8 mouse cellular contexts compared by ENCODE assay signal in the genomic region with DNA sequence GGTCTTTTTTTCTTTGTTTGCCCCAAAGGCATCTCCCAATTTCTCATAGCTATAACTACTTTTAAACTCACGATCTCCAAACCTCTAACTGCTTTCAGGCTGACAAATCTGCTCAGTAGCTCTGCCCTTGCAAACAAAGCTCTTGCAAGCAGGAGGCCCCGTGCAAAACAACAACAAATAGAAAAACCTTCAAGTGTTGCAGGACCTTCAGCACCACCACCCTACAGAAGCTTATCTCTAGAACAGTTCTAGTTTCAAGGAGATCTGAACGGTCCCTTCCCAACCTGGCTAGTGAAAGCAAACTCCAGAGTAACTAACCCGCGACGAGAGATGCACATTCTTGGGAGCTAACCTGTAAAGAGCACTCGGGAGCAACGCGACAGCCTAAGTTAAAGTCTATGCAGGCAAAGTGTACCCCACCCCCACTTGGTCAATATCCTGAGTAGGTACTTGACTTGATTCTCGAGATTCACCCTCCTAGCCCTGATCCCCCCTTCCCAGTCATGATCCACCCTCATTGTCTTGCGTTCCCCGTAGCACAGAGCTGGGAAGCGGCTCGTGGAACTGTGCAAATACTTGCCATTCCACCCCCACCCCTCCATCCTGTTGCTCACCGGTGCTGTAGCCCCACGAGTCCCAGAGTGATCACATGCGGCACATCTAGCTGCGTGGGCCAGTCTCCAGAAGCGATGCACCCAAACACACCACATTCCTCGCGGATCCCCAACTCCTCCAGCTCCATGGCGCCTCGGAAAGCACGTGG. TPM values are rescaled to one million over a fixed set of nuclear protein-coding genes. Genes with fewer than 3 reads are reported as not detected.
DNase-seq lines count a peak whose midpoint lies in the region; ATAC-seq and TF ChIP-seq lines count a peak whose summit lies in the region.

No protein-coding gene starts in this region.

- peaks cover 75% of the 10 kb centered on the region for H3K4me1 ChIP-seq in megakaryocyte, embryonic 14.5 days
- peaks cover 3% of the 10 kb centered on the region; the same call in 1 of the 2 replicates for H3K4me1 ChIP-seq in cortical plate, adult 2 months (ENCODE audit: control insufficient read depth, insufficient read depth, low read length)
- peaks cover 59% of the 10 kb centered on the region for H3K4me1 ChIP-seq in hindbrain, embryonic 10.5 days (replicated peaks)
- H3K4me1 ChIP-seq in lung, postnatal 0 days (ENCODE audit: insufficient read depth, low read depth, low read length), result peaks cover 12% of the 10 kb centered on the region; the same call in 1 of the 2 replicates

- no peak for ATAC-seq in megakaryocyte, adult 5-6 weeks (ENCODE audit: poor library complexity, severe bottlenecking)
- ATAC-seq in lung, postnatal 0 days, result no peak

- H3K27ac ChIP-seq in cortical plate, adult 2 months (ENCODE audit: insufficient read depth, low read length), result no peak overlapping the region
- peak overlapping the region; percentile 92 for H3K27ac ChIP-seq in hindbrain, embryonic 10.5 days
- peak overlapping the region; percentile 91 for H3K27ac ChIP-seq in lung, postnatal 0 days (ENCODE audit: low read length)

- H3K4me2 ChIP-seq in lung, postnatal 0 days (replicated peaks; ENCODE audit: low read depth, low read length), result peak overlapping the region; percentile 76

- H3K27me3 ChIP-seq in megakaryocyte, embryonic 14.5 days (replicated peaks), result no peaks in the 10 kb centered on the region
- H3K27me3 ChIP-seq in hindbrain, embryonic 10.5 days (ENCODE audit: insufficient read depth, poor library complexity, severe bottlenecking), result no peaks in the 10 kb centered on the region
- H3K27me3 ChIP-seq in lung, postnatal 0 days (replicated peaks; ENCODE audit: insufficient read depth, low read length), result no peaks in the 10 kb centered on the region

- no peak for DNase-seq in hindbrain, embryonic 10.5 days (ENCODE audit: low spot score)
- DNase-seq in lung, postnatal 0 days (ENCODE audit: low spot score), result no peak
- DNase-seq in adrenal gland, adult 2 months, result no peak
- no peak for DNase-seq in left cerebral cortex, postnatal 25 days (ENCODE audit: low spot score in 2 of 2)
- DNase-seq in gastrocnemius, postnatal 36 days, result no peak

- H3K36me3 ChIP-seq in megakaryocyte, embryonic 14.5 days (replicated peaks; ENCODE audit: low read length), result peaks cover 17% of the 10 kb centered on the region
- H3K36me3 ChIP-seq in hindbrain, embryonic 10.5 days, result peaks cover 55% of the 10 kb centered on the region
- H3K36me3 ChIP-seq in lung, postnatal 0 days (ENCODE audit: insufficient read depth, low read length), result no peaks in the 10 kb centered on the region

- H3K9ac ChIP-seq in lung, postnatal 0 days (replicated peaks; ENCODE audit: low read depth), result peak overlapping the region; percentile 46; the same call in 1 of the 2 replicates

- no peak; the same call in 1 of the 2 replicates for TF ChIP-seq EP300 in lung, postnatal 0 days (IDR thresholded peaks at IDR 0.05)

- WGBS in hindbrain, embryonic 10.5 days, result under 1% methylated on average over 24 of the region's 24 CpGs
- under 1% methylated on average over 24 of the region's 24 CpGs for WGBS in lung, postnatal 0 days

- no peaks in the 10 kb centered on the region for H3K9me3 ChIP-seq in megakaryocyte, embryonic 14.5 days
- no peaks in the 10 kb centered on the region for H3K9me3 ChIP-seq in hindbrain, embryonic 10.5 days
- H3K9me3 ChIP-seq in lung, postnatal 0 days (ENCODE audit: low read length), result no peaks in the 10 kb centered on the region

- intact Hi-C loops in left cerebral cortex, postnatal 25 days (cut with DNase I), result loop anchor here (1.0 to 2.0 kb wide), 2 partner anchors 45 to 362 kb away; a partner anchor contains a TSS
- intact Hi-C loops in gastrocnemius, postnatal 36 days (cut with DNase I), result loop anchor here (5.0 kb wide), 1 partner anchor 43 kb away; a partner anchor contains a TSS

- no peak for TF ChIP-seq CTCF in cortical plate, adult 2 months (IDR thresholded peaks at IDR 0.05; ENCODE audit: extremely low read depth, insufficient read depth, low read length)
- TF ChIP-seq CTCF in lung, postnatal 0 days (IDR thresholded peaks at IDR 0.05), result no peak

- no peak for TF ChIP-seq POLR2A in cortical plate, adult 2 months (IDR thresholded peaks at IDR 0.05; ENCODE audit: extremely low read depth, insufficient read depth, low read length)

- peak overlapping the region; percentile 100 for H3K4me3 ChIP-seq in megakaryocyte, embryonic 14.5 days (replicated peaks)
- peak overlapping the region; percentile 68 for H3K4me3 ChIP-seq in cortical plate, adult 2 months (ENCODE audit: insufficient read depth, low read length)
- H3K4me3 ChIP-seq in hindbrain, embryonic 10.5 days, result peak overlapping the region; percentile 68
- H3K4me3 ChIP-seq in lung, postnatal 0 days (ENCODE audit: low read depth, low read length), result peak overlapping the region; percentile 79

RNA-seq across cellular contexts. Expression of a gene that starts 0.6 kb away (rescaled TPM):
- polyA plus RNA-seq in megakaryocyte, embryonic 14.5 days (2012; ENCODE audit: insufficient read depth, low replicate concordance), result 2.7 and 25.3 TPM in 2 replicates
- total RNA-seq in megakaryocyte, adult 5-6 weeks (2015), result 182 and 193 TPM in 2 replicates
- 187 and 225 TPM in 2 replicates for total RNA-seq in megakaryocyte, adult 5-6 weeks (2017)
- 74.7 and 75.2 TPM in 2 replicates for polyA plus RNA-seq in cortical plate, adult 2 months (2012; rRNA removed)
- polyA plus RNA-seq in hindbrain, embryonic 10.5 days (2016; fragmentation: Nextera tagmentation; extraction: Ambion mirVana), result 337 and 446 TPM in 2 replicates
- polyA plus RNA-seq in lung, postnatal 0 days (2015; fragmentation: Nextera tagmentation; extraction: Ambion mirVana), result 166 and 167 TPM in 2 replicates
- total RNA-seq in adrenal gland, adult 2 months (2021), result 100 to 1,000 TPM; 173 to 196 TPM
- polyA plus RNA-seq in adrenal gland, adult 2 months (2012; rRNA removed), result 37.4 and 72.8 TPM in 2 replicates
- total RNA-seq in left cerebral cortex, postnatal 25 days (2021), result 10 to 100 TPM; 89.7 to 92.4 TPM
- total RNA-seq in gastrocnemius, postnatal 36 days (2021), result 100 to 1,000 TPM; 123 TPM

RNA-seq across cellular contexts. Expression of a gene that starts 0.9 kb away (rescaled TPM):
- polyA plus RNA-seq in megakaryocyte, embryonic 14.5 days (2012; ENCODE audit: insufficient read depth, low replicate concordance), result 0.50 and 4.0 TPM in 2 replicates
- total RNA-seq in megakaryocyte, adult 5-6 weeks (2015), result 11.4 and 13.0 TPM in 2 replicates
- 19.3 and 20.1 TPM in 2 replicates for total RNA-seq in megakaryocyte, adult 5-6 weeks (2017)
- polyA plus RNA-seq in cortical plate, adult 2 months (2012; rRNA removed), result 8.1 and 9.4 TPM in 2 replicates
- 28.0 and 49.3 TPM in 2 replicates for polyA plus RNA-seq in hindbrain, embryonic 10.5 days (2016; fragmentation: Nextera tagmentation; extraction: Ambion mirVana)
- 12.5 and 14.0 TPM in 2 replicates for polyA plus RNA-seq in lung, postnatal 0 days (2015; fragmentation: Nextera tagmentation; extraction: Ambion mirVana)
- total RNA-seq in adrenal gland, adult 2 months (2021), result 10 to 100 TPM; 13.8 to 18.4 TPM
- polyA plus RNA-seq in adrenal gland, adult 2 months (2012; rRNA removed), result 2.2 TPM in 2 replicates
- 10 to 100 TPM; 17.4 to 19.3 TPM for total RNA-seq in left cerebral cortex, postnatal 25 days (2021)
- 10 to 100 TPM; 18.6 to 21.8 TPM for total RNA-seq in gastrocnemius, postnatal 36 days (2021)

RNA-seq across cellular contexts. Expression of a gene that starts 24.0 kb away (rescaled TPM):
- 10.0 and 62.0 TPM in 2 replicates for polyA plus RNA-seq in megakaryocyte, embryonic 14.5 days (2012; ENCODE audit: insufficient read depth, low replicate concordance)
- total RNA-seq in megakaryocyte, adult 5-6 weeks (2015), result 83.0 and 91.0 TPM in 2 replicates
- 133 and 141 TPM in 2 replicates for total RNA-seq in megakaryocyte, adult 5-6 weeks (2017)
- 62.6 and 65.1 TPM in 2 replicates for polyA plus RNA-seq in cortical plate, adult 2 months (2012; rRNA removed)
- 68.9 and 74.9 TPM in 2 replicates for polyA plus RNA-seq in hindbrain, embryonic 10.5 days (2016; fragmentation: Nextera tagmentation; extraction: Ambion mirVana)
- polyA plus RNA-seq in lung, postnatal 0 days (2015; fragmentation: Nextera tagmentation; extraction: Ambion mirVana), result 49.5 and 53.4 TPM in 2 replicates
- total RNA-seq in adrenal gland, adult 2 months (2021), result 100 to 1,000 TPM; 139 to 145 TPM
- 7.6 and 10.0 TPM in 2 replicates for polyA plus RNA-seq in adrenal gland, adult 2 months (2012; rRNA removed)
- total RNA-seq in left cerebral cortex, postnatal 25 days (2021), result 100 to 1,000 TPM; 107 TPM
- 10 to 100 TPM; 51.1 to 60.5 TPM for total RNA-seq in gastrocnemius, postnatal 36 days (2021)

RNA-seq across cellular contexts. Expression of a gene that starts 45.2 kb away (rescaled TPM):
- 0.31 TPM in 1 of 2 replicates, not detected in the other for polyA plus RNA-seq in megakaryocyte, embryonic 14.5 days (2012; ENCODE audit: insufficient read depth, low replicate concordance)
- 6.4 and 7.6 TPM in 2 replicates for total RNA-seq in megakaryocyte, adult 5-6 weeks (2015)
- 13.3 and 14.4 TPM in 2 replicates for total RNA-seq in megakaryocyte, adult 5-6 weeks (2017)
- polyA plus RNA-seq in cortical plate, adult 2 months (2012; rRNA removed), result 21.5 and 27.3 TPM in 2 replicates
- 17.6 and 23.3 TPM in 2 replicates for polyA plus RNA-seq in hindbrain, embryonic 10.5 days (2016; fragmentation: Nextera tagmentation; extraction: Ambion mirVana)
- 7.2 and 8.0 TPM in 2 replicates for polyA plus RNA-seq in lung, postnatal 0 days (2015; fragmentation: Nextera tagmentation; extraction: Ambion mirVana)
- 10 to 100 TPM; 15.4 to 16.2 TPM for total RNA-seq in adrenal gland, adult 2 months (2021)
- polyA plus RNA-seq in adrenal gland, adult 2 months (2012; rRNA removed), result 4.6 and 6.1 TPM in 2 replicates
- total RNA-seq in left cerebral cortex, postnatal 25 days (2021), result 10 to 100 TPM; 21.1 to 21.4 TPM
- total RNA-seq in gastrocnemius, postnatal 36 days (2021), result 10 to 100 TPM; 10.2 TPM

RNA-seq across cellular contexts. Expression of a gene that starts 53.3 kb away (rescaled TPM):
- not detected in 2 replicates for polyA plus RNA-seq in megakaryocyte, embryonic 14.5 days (2012; ENCODE audit: insufficient read depth, low replicate concordance)
- total RNA-seq in megakaryocyte, adult 5-6 weeks (2015), result 0.31 and 1.3 TPM in 2 replicates
- total RNA-seq in megakaryocyte, adult 5-6 weeks (2017), result not detected in 2 replicates
- 0.28 TPM in 1 of 2 replicates, not detected in the other for polyA plus RNA-seq in cortical plate, adult 2 months (2012; rRNA removed)
- not detected in 2 replicates for polyA plus RNA-seq in hindbrain, embryonic 10.5 days (2016; fragmentation: Nextera tagmentation; extraction: Ambion mirVana)
- polyA plus RNA-seq in lung, postnatal 0 days (2015; fragmentation: Nextera tagmentation; extraction: Ambion mirVana), result not detected in 2 replicates
- not detected for total RNA-seq in adrenal gland, adult 2 months (2021)
- not detected in 2 replicates for polyA plus RNA-seq in adrenal gland, adult 2 months (2012; rRNA removed)
- not detected for total RNA-seq in left cerebral cortex, postnatal 25 days (2021)
- not detected for total RNA-seq in gastrocnemius, postnatal 36 days (2021)
